Mouse (Mus musculus): ENCODE measurements around the gene Ulk2.
"Not testable (repeated sequence)": the region's sequence is repeated elsewhere in the genome, so short reads cannot be mapped to it uniquely, and the experiment has no call there.

Gene Ulk2

GRCm38 (mm10) chr11:61854988-61855411, at the start of gene Ulk2:
TSS of gene Ulk2 (minus strand) at chr11:61855073.
- peak; percentile 83 for DNase-seq (ENCODE audit: low spot score)

- DNase-seq (ENCODE audit: low spot score): peak; percentile 31
These were observed 27.3 kb upstream of the Ulk2 start for GRCm38 (mm10) chr11:61882183-61882582.

- no peak for DNase-seq (ENCODE audit: low spot score)
These were observed 25.0 kb upstream of the Ulk2 start for GRCm38 (mm10) chr11:61879921-61880320.

DNA sequence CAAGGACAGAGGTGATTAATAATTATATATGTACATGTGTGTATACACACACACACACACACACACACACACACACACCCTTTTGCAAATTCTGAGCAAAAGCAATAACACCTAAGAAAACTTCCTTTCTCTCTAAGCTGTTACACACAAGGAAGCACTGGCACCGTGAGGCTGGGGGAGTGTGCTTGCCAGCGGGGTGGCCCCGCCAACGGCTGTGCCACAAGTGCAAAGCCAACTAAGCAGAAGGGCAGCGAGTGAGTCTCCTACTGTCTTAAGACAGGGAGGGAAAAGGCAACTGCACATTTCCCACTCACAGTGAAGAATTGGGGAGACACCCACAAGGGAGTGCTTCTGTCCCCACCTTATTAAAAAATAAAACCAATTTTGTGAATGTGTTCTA, 17.0 kb upstream of the Ulk2 start:
- DNase-seq (ENCODE audit: low spot score): no peak

- DNase-seq (ENCODE audit: low spot score): no peak
These were observed 12.0 kb upstream of the Ulk2 start for GRCm38 (mm10) chr11:61866856-61867255.

DNA sequence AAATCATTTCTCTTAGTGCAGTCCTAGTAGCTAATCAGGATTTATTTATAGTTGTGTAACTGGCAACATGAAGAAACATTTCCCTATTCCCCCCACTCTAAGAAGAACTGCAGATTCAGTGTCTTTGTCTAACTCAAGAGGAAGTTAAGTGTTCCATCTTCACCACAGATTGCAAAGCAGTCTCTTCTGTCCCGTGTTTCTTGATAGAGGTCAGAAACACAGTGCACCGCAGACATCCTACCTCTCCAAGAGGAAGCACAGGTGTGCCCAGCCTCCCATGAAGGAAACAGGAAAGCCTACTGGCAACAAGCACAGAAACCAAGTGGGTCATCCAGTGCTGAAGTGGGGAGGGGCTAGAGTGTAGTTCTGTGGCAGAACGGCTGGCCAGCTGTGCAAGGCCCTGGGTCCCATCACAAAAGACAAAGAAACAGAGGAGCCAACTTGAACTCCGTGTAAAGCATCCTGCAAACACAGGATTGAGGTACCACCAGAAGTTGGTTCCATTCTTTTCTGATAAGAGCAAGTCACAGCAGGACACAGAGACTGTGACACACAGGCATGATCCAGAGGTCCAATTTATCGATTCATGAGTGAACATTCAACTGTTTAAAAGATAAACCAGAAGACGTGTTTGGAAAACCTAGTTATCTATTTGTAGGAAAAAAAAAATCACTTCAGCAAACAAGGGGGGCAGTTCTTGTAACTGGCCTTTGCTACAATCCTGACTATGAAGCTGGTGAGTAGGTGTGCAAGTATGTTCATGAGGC, 7.1 kb upstream of the Ulk2 start:
- peak; percentile 5 for DNase-seq (ENCODE audit: low spot score)

DNA sequence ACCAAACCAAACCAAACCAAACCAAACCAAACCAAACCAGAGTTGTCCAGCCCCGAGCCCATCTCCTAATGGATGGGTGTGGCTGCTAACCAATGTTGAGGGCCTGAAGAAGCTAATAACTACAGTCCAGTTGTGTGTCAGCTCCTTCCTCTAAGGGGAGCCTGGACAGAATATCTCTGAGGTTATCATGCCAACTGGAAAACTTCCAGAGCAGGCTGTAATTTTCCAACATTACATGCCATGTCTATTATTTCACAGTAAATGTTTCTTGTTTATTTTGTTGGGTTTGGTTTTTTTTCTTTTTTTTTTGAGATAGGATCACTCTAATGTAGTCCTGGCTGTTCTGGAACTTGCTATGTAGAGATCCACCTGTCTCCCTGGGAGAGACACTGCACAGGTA, 4.4 kb upstream of the Ulk2 start:
- no peak for DNase-seq (ENCODE audit: low spot score)

GRCm38 (mm10) chr11:61855539-61855938, 666 bp upstream of the Ulk2 start:
- DNase-seq (ENCODE audit: low spot score): no peak

- peak; percentile 87 for DNase-seq (ENCODE audit: low spot score)
These were observed 474 bp downstream of the Ulk2 start for GRCm38 (mm10) chr11:61854211-61854987.

DNA sequence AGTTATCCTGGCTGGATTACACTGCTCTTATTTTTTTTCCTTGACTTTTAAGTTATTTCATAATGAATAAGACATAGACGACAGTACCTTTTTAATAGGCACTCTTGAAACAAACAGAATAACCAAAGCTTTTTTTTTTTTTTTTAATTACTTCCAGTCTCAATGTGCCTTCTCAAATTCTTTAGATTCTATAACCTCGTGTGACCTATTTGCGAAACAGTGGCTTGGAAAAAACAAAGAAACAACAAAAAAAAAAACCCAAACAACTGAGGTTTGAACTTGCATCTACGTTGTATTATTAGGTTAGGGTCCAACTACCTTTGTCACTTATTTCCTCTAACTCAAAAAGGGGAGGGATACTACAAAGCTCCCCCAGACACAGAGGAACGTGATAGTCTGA, 1.2 kb downstream of the Ulk2 start:
- no peak for DNase-seq (ENCODE audit: low spot score)

- no peak for DNase-seq (ENCODE audit: low spot score)
These were observed 2.0 kb downstream of the Ulk2 start for GRCm38 (mm10) chr11:61852916-61853315.

DNA sequence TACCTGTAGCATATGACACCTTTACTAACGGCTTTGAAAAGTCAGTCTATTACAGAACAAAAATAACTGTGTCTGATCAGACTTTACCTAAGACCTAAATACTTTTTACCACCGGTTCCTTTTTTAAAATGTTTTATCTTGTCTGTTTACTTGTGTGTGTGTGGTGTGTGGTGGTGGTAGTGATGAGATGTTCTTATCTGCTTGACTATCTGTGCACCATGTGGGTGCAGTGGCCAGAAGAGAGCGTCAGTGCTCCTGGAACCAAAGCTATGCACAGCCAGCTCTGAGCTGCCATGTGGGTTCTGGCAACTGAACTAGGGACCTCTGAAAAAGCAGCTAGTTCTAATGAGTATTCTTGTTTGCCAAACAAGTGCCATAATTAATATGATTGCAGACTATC, 3.7 kb downstream of the Ulk2 start:
- no peak for DNase-seq (ENCODE audit: low spot score)

DNA sequence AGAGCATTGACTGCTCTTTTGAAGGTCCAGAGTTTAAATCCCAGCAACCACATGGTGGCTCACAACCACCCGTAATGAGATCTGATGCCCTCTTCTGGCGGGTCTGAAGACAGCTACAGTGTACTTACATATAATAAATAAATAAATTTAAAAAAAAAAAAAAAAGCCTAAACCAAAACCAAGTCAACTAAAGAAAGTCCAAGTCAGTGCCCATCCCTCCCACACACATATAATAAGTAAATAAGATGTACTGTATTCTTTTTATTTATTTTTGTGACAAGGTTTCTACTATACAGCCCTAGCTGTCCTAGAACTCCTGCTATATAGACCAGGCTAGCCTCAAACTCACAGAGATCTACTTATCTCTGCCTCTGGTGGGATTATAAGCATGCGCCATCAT, 14.2 kb downstream of the Ulk2 start:
- DNase-seq (ENCODE audit: low spot score): not testable (repeated sequence)

- no peak for DNase-seq (ENCODE audit: low spot score)
These were observed 14.9 kb downstream of the Ulk2 start for GRCm38 (mm10) chr11:61839940-61840339.

- no peak for DNase-seq (ENCODE audit: low spot score)
These were observed 15.7 kb downstream of the Ulk2 start for GRCm38 (mm10) chr11:61839182-61839581.

- no peak for DNase-seq (ENCODE audit: low spot score)
These were observed 45.1 kb downstream of the Ulk2 start for GRCm38 (mm10) chr11:61809793-61810192.

DNA sequence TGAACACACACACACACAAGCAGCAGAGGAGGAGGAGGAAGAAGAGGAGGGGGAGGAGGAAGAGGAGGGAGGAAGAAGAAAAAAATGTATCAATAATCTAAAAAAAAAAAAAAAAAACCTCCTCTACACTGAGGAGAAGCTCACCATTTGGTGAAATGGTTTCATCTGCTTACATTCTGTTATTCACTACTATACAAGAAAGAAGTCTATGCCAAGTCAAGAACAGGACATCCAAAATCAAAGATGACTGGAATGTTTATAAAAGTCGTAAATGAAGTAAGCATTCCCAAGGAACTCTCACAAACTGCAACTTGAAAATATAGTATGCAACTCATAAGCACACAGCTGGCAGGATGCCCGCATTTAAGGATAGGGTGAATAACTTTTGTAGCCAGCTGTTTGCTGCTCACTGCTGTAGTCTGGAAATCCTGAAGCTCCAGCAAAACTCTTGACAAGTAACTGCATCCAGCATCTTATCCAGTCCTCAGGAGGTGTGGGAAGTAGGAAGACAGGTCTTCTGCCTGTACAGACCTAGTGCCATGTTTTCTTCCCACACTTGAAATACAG, 46.2 kb downstream of the Ulk2 start:
- DNase-seq (ENCODE audit: low spot score): no peak

DNA sequence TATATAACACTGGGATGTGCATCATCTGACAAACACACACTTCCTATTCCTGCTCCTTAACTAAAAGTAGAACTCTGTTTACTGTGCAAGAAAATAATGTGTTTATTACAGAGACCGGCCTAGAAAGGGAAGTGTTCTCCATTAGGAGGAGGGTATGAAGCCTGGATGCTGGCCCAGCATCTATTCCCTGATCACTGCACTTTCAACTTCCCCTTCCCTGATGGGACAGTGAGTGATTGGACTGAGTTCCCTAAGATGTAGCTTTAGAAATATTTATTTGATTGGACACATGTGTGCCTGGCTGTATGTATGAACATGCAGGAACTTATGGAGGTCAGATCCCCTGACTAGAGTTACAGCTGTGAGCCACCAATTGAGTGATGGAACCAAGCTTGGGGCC, 61.4 kb downstream of the Ulk2 start:
- no peak for DNase-seq (ENCODE audit: low spot score)

- no peak for DNase-seq (ENCODE audit: low spot score)
These were observed 66.3 kb downstream of the Ulk2 start for GRCm38 (mm10) chr11:61788550-61788949.

- DNase-seq (ENCODE audit: low spot score): not testable (repeated sequence)
These were observed 72.3 kb downstream of the Ulk2 start for GRCm38 (mm10) chr11:61782526-61782925.

DNA sequence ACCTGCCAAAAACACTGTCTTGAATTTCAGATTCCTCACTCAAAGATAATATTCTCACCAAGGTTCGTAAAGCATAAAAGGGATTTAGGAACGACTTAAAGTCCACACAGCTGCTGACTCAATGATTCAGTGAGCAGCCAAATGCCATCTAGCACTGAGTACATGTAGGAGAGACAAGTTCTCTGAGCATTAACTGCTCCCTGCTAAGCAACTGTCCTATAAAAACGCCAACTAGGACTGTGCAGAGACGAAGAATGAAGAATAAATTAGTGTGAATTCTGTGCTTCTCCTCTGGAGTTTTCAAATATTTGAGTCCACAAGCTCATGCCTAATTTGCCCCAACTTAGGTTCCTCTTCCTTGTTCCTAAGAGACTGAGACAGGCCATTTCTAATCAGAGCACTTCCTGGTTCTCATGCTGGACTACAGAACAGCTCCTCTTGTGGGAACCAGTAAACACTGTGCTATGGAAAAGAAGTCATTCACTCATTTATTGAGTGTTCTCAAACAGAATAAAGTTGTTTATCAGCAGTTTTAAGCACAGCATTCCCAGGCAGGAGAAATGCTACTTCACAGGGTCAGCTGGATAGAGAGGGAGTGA, 80.2 kb downstream of the Ulk2 start:
- DNase-seq (ENCODE audit: low spot score): no peak

DNA sequence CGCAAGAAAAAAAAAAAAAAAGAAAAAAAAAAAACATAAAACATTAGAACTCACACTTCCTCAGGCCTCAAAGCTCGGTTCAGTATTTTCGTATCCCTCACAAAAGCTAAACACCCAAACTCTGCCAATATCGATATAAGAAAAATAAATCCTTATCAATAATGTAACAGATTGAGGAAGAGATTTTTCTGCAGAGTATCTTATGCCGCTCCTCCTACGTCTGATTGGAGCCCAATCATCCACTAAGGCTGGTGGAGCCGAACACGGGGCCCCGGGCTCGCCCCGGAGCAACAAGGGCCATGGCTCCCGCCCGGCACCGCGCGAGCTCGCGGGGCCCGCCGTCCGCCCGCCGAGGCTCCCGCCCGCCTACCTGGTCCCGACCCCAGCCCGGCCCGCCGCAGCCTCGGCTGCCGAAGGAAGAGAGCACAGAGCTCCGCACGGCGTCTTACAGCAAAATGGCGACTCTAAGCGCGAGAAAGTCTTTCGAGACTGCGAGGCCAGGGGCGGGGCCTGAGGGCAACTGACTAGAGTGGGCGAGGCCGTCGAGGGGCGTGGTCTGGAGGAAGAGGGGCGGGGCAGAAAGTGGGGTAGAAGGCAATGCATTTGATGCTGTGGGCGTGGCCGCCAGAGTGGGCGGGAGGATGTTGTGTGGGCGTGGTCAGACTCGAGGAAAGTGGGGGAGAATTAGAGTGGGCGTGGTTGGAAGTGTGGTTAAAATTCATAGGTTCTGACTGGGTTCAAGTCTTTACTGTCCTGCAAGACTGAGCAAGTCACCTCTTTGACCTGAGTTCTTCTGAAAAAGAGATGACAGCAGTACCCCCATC, 93.1 kb downstream of the Ulk2 start, which contains the start of gene Prpsap2:
Gene Prpsap2 (minus strand): TSS at position 505 of the 824 bp plus-strand sequence.
- peak; percentile 99 for DNase-seq (ENCODE audit: low spot score)
